Mouse (Mus musculus): ENCODE results near the gene Grik5. TPM values are rescaled to one million over a fixed set of nuclear protein-coding genes. Genes with fewer than 3 reads are reported as not detected.
"Not testable (repeated sequence)": the region's sequence is repeated elsewhere in the genome, so short reads cannot be mapped to it uniquely, and the experiment has no call there.

Gene Grik5
- total RNA-seq, 2 experiments from 2014 or later, result 6.6 to 8.1 TPM

GRCm38 (mm10) chr7:25044599-25044998 is 27.5 kb downstream of the Grik5 start:
- ATAC-seq (replicated peaks; ENCODE audit: low FRiP score, poor library complexity, severe bottlenecking), result not testable (repeated sequence)

- no peak for ATAC-seq (replicated peaks; ENCODE audit: low FRiP score, poor library complexity, severe bottlenecking)
Observed at GRCm38 (mm10) chr7:25041921-25042320, 30.2 kb downstream of the Grik5 start.

GRCm38 (mm10) chr7:25035916-25036315 is 36.2 kb downstream of the Grik5 start:
- peak; percentile 75 for ATAC-seq (replicated peaks; ENCODE audit: low FRiP score, poor library complexity, severe bottlenecking)

- ATAC-seq (replicated peaks; ENCODE audit: low FRiP score, poor library complexity, severe bottlenecking), result no peak
Observed at GRCm38 (mm10) chr7:25034796-25035195, 37.4 kb downstream of the Grik5 start.

- ATAC-seq (replicated peaks; ENCODE audit: low FRiP score, poor library complexity, severe bottlenecking), result no peak
Observed at GRCm38 (mm10) chr7:25031528-25031927, 40.6 kb downstream of the Grik5 start.

- 0 out of 2 replicates have a peak, but pooled peaks have one; percentile 45 for ATAC-seq (replicated peaks; ENCODE audit: low FRiP score, poor library complexity, severe bottlenecking)
Observed at GRCm38 (mm10) chr7:25030032-25030753, 42.0 kb downstream of the Grik5 start.

- no peak for ATAC-seq (replicated peaks; ENCODE audit: low FRiP score, poor library complexity, severe bottlenecking)
Observed at GRCm38 (mm10) chr7:25026452-25026851, 45.7 kb downstream of the Grik5 start.

- ATAC-seq (replicated peaks; ENCODE audit: low FRiP score, poor library complexity, severe bottlenecking), result no peak
Observed at GRCm38 (mm10) chr7:25025855-25026439, 46.2 kb downstream of the Grik5 start.

GRCm38 (mm10) chr7:25011592-25011991 is 60.6 kb downstream of the Grik5 start:
- ATAC-seq (replicated peaks; ENCODE audit: low FRiP score, poor library complexity, severe bottlenecking), result no peak

- peak; percentile 41; the same call in 1 of the 2 replicates for ATAC-seq (replicated peaks; ENCODE audit: low FRiP score, poor library complexity, severe bottlenecking)
Observed at GRCm38 (mm10) chr7:25010090-25010913, 61.8 kb downstream of the Grik5 start.

GRCm38 (mm10) chr7:25009099-25009700 is 62.9 kb downstream of the Grik5 start:
- no peak for ATAC-seq (replicated peaks; ENCODE audit: low FRiP score, poor library complexity, severe bottlenecking)

GRCm38 (mm10) chr7:25008635-25009034 is 63.5 kb downstream of the Grik5 start:
- no peak for ATAC-seq (replicated peaks; ENCODE audit: low FRiP score, poor library complexity, severe bottlenecking)

- ATAC-seq (replicated peaks; ENCODE audit: low FRiP score, poor library complexity, severe bottlenecking), result no peak
Observed at GRCm38 (mm10) chr7:25007609-25008374, 64.4 kb downstream of the Grik5 start.

- ATAC-seq (replicated peaks; ENCODE audit: low FRiP score, poor library complexity, severe bottlenecking), result no peak
Observed at GRCm38 (mm10) chr7:25006586-25007364, 65.4 kb downstream of the Grik5 start.

GRCm38 (mm10) chr7:25006171-25006570 is 66.0 kb downstream of the Grik5 start:
- no peak for ATAC-seq (replicated peaks; ENCODE audit: low FRiP score, poor library complexity, severe bottlenecking)

- ATAC-seq (replicated peaks; ENCODE audit: low FRiP score, poor library complexity, severe bottlenecking), result no peak
Observed at GRCm38 (mm10) chr7:25005421-25006065, 66.6 kb downstream of the Grik5 start, which contains the start of gene Atp1a3. TSS of gene Atp1a3 (minus strand) at chr7:25005958.

- ATAC-seq (replicated peaks; ENCODE audit: low FRiP score, poor library complexity, severe bottlenecking), result no peak
Observed at GRCm38 (mm10) chr7:25004806-25005205, 67.3 kb downstream of the Grik5 start.

- ATAC-seq (replicated peaks; ENCODE audit: low FRiP score, poor library complexity, severe bottlenecking), result no peak
Observed at GRCm38 (mm10) chr7:25003820-25004388, 68.2 kb downstream of the Grik5 start.
